Mouse (Mus musculus): Measurements from ENCODE around the gene Gcm1. TPM values are rescaled to one million over a fixed set of nuclear protein-coding genes. Genes with fewer than 3 reads are reported as not detected.

Gcm1 gene
- polyA plus RNA-seq, 1 experiment from 2014 or later = not detected

GRCm38 (mm10) chr9:78035296-78035695 is 16.4 kb upstream of the Gcm1 start:
- Histone ChIP-seq H3K4me3 (replicated peaks; ENCODE audit: low read length) (no peak overlapping the region), H3K4me1 (ENCODE audit: control insufficient read depth, insufficient read depth, low read length) (no peaks in the 10 kb centered on the region)
- 74% methylated on average over 5 of the region's 5 CpGs for whole genome bisulfite sequencing

DNA sequence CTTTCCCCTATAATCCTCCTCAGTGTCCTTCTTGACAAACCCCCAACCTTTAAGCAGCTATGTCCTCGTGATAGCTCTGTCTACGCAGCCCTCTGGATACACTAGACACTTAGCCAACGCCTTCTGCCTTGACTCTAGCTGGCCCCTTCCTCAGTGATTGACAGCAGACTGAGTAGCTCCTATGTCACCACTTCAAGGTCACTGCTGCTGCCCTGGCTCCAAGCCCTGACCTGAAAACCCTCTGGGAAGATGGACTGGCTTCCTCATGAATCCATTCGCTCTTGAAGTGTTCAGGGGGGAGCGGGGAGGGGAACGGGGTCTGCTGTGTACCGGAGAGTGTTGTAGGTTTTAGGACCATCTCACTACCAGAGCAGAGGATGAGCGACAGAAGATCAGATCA is 15.9 kb upstream of the Gcm1 start:
- no peak for ATAC-seq (ENCODE audit: insufficient read depth, low FRiP score)
- H3K36me3 ChIP-seq (ENCODE audit: control insufficient read depth, insufficient read depth, low read length) = no peaks in the 10 kb centered on the region
- H3K4me2 ChIP-seq (ENCODE audit: low read depth, low read length) = no peak overlapping the region
- H3K9me3 ChIP-seq (replicated peaks; ENCODE audit: control insufficient read depth, low read length) = no peaks in the 10 kb centered on the region
- H3K4me3 ChIP-seq (replicated peaks; ENCODE audit: low read length) = no peak overlapping the region
- WGBS = 83% methylated on average over 8 of the region's 8 CpGs
- no peak overlapping the region for H3K27ac ChIP-seq (ENCODE audit: low read length)
- no peaks in the 10 kb centered on the region for H3K4me1 ChIP-seq (ENCODE audit: control insufficient read depth, insufficient read depth, low read length)
- no peak overlapping the region for H3K9ac ChIP-seq (ENCODE audit: low read length)
- H3K27me3 ChIP-seq (ENCODE audit: control insufficient read depth, insufficient read depth, low read length) = no peaks in the 10 kb centered on the region

More at GRCm38 (mm10) chr9:78035296-78035695, 16.4 kb upstream of the Gcm1 start:
- H3K27me3 ChIP-seq (ENCODE audit: control insufficient read depth, insufficient read depth, low read length) = no peaks in the 10 kb centered on the region
- H3K9me3 ChIP-seq (replicated peaks; ENCODE audit: control insufficient read depth, low read length) = no peaks in the 10 kb centered on the region
- no peaks in the 10 kb centered on the region for H3K36me3 ChIP-seq (ENCODE audit: control insufficient read depth, insufficient read depth, low read length)
- H3K9ac ChIP-seq (ENCODE audit: low read length) = no peak overlapping the region
- no peak overlapping the region for H3K27ac ChIP-seq (ENCODE audit: low read length)
- no peak for ATAC-seq (ENCODE audit: insufficient read depth, low FRiP score)
- H3K4me2 ChIP-seq (ENCODE audit: low read depth, low read length) = no peak overlapping the region

DNA sequence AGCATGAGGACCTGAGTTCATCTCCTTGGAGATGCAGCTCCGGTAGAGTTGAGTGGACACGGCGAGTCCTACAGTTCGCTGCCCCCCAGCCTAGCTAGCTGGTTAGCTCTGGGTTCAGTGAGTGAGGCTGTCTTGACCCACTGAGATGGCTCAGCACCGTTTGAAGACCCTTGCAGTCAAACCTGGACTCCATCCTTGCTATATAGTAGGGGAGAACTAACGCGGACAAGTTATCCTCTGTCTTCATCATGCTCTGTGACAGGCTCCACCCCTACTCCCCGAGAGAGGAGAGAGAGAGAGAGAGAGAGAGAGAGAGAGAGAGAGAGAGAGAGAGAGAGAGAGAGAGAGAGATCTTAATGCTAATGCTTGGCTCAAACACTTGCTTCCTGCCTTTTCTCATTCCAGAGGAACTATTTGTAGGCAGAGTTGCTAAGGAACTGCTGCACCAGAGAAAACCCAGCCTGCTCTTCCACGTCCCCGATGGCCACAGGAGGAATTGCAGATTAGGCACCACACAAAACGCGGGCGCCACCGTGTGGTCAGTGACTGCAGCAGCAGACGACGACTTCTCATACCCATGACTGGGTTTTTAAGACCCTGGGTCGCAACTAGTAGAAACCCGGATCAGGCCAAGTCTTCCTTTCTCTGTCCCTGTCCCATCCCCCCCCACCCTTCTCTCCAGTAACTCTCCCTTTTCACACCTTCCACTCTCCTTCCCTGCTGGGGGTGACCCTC is 12.8 kb upstream of the Gcm1 start:
- Histone ChIP-seq H3K4me3 (replicated peaks; ENCODE audit: low read length) (no peak overlapping the region), H3K27ac (ENCODE audit: low read length) (no peak overlapping the region), H3K9me3 (replicated peaks; ENCODE audit: control insufficient read depth, low read length) (no peaks in the 10 kb centered on the region), H3K27me3 (ENCODE audit: control insufficient read depth, insufficient read depth, low read length) (no peaks in the 10 kb centered on the region), H3K4me2 (ENCODE audit: low read depth, low read length) (0 out of 2 replicates have a peak overlapping the region, but pooled peaks have one; percentile 5), H3K9ac (ENCODE audit: low read length) (no peak overlapping the region), H3K4me1 (ENCODE audit: control insufficient read depth, insufficient read depth, low read length) (no peaks in the 10 kb centered on the region), H3K36me3 (ENCODE audit: control insufficient read depth, insufficient read depth, low read length) (no peaks in the 10 kb centered on the region)
- 35% methylated on average over 18 of the region's 18 CpGs for WGBS
- ATAC-seq (ENCODE audit: insufficient read depth, low FRiP score) = peak; percentile 59; the same call in 1 of the 2 replicates

DNA sequence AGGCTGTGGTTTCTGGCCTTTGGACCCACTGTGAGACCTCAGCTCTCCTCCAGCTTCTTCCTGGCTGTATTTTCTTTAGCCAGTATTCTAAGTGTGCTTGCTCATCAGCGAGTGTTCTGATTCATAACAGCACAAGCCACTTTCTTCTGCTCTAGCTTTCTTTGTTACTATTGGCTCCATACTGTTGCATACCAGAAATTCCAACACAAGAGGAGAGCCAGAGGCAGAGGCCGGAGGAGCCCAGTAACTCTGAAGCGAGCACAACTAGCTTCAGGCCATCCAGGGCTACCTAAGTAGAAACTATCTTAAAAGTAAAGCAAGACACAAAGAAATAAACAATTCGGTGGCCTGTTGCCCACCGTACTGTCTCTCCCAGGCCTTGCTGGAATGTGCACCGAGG is 6.6 kb upstream of the Gcm1 start:
- no peak overlapping the region for H3K4me3 ChIP-seq (replicated peaks; ENCODE audit: low read length)
- peak; percentile 53; the same call in 1 of the 2 replicates for ATAC-seq (ENCODE audit: insufficient read depth, low FRiP score)
- H3K36me3 ChIP-seq (ENCODE audit: control insufficient read depth, insufficient read depth, low read length) = no peaks in the 10 kb centered on the region
- no peak overlapping the region for H3K4me2 ChIP-seq (ENCODE audit: low read depth, low read length)
- no peaks in the 10 kb centered on the region for H3K9me3 ChIP-seq (replicated peaks; ENCODE audit: control insufficient read depth, low read length)
- WGBS = 45% methylated on average over 6 of the region's 6 CpGs
- no peak overlapping the region for H3K9ac ChIP-seq (ENCODE audit: low read length)
- 0 out of 2 replicates have a peak, but pooled peaks cover 2% of the 10 kb centered on the region for H3K4me1 ChIP-seq (ENCODE audit: control insufficient read depth, insufficient read depth, low read length)
- H3K27me3 ChIP-seq (ENCODE audit: control insufficient read depth, insufficient read depth, low read length) = no peaks in the 10 kb centered on the region
- H3K27ac ChIP-seq (ENCODE audit: low read length) = peak overlapping the region; percentile 49; the same call in 1 of the 2 replicates

- Histone ChIP-seq H3K4me1 (ENCODE audit: control insufficient read depth, insufficient read depth, low read length) (0 out of 2 replicates have a peak, but pooled peaks cover 2% of the 10 kb centered on the region), H3K4me3 (replicated peaks; ENCODE audit: low read length) (peak overlapping the region; percentile 28), H3K27me3 (ENCODE audit: control insufficient read depth, insufficient read depth, low read length) (no peaks in the 10 kb centered on the region), H3K27ac (ENCODE audit: low read length) (no peak overlapping the region), H3K4me2 (ENCODE audit: low read depth, low read length) (peak overlapping the region; percentile 31), H3K9ac (ENCODE audit: low read length) (no peak overlapping the region), H3K9me3 (replicated peaks; ENCODE audit: control insufficient read depth, low read length) (no peaks in the 10 kb centered on the region), H3K36me3 (ENCODE audit: control insufficient read depth, insufficient read depth, low read length) (no peaks in the 10 kb centered on the region)
- 40% methylated on average over 20 of the region's 20 CpGs for WGBS
- no peak for ATAC-seq (ENCODE audit: insufficient read depth, low FRiP score)
Measured at GRCm38 (mm10) chr9:78046755-78047154, 5.0 kb upstream of the Gcm1 start.

DNA sequence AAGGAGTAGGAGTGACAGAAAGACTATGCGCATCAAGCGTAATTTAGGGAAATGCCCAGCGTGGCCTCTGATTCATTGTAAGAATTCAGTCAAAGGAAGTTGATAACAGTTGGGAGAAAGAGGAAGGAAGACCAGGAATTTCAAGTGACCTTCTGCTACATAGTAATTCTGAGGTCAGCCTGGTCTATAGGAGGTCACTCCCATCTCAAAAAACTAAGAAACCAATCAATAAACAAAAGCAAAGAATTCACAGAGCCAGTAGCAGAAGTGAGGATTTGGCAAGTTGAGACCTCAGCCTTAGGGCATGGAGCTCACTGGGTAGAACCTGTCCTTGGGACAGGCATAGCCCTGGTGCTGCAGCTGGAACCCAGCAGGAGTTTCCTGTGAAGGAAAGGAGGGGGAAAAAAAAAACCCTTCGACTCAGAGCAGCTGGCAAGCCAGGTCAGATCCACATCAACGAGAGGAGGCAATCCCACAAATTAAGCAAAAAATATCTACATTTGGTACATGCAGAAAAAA is 1.2 kb upstream of the Gcm1 start:
- Histone ChIP-seq H3K4me2 (ENCODE audit: low read depth, low read length) (no peak overlapping the region), H3K4me3 (replicated peaks; ENCODE audit: low read length) (no peak overlapping the region)

GRCm38 (mm10) chr9:78053821-78054220 is 2.1 kb downstream of the Gcm1 start:
- no peak for ATAC-seq (ENCODE audit: insufficient read depth, low FRiP score)
- Histone ChIP-seq H3K9ac (ENCODE audit: low read length) (no peak overlapping the region), H3K27me3 (ENCODE audit: control insufficient read depth, insufficient read depth, low read length) (no peaks in the 10 kb centered on the region), H3K4me2 (ENCODE audit: low read depth, low read length) (no peak overlapping the region), H3K9me3 (replicated peaks; ENCODE audit: control insufficient read depth, low read length) (no peaks in the 10 kb centered on the region), H3K36me3 (ENCODE audit: control insufficient read depth, insufficient read depth, low read length) (no peaks in the 10 kb centered on the region), H3K4me3 (replicated peaks; ENCODE audit: low read length) (no peak overlapping the region), H3K27ac (ENCODE audit: low read length) (no peak overlapping the region), H3K4me1 (ENCODE audit: control insufficient read depth, insufficient read depth, low read length) (no peaks in the 10 kb centered on the region)
- WGBS = 69% methylated on average over 8 of the region's 8 CpGs

More for the DNA sequence above, 1.2 kb upstream of the Gcm1 start:
- no peaks in the 10 kb centered on the region for H3K27me3 ChIP-seq (ENCODE audit: control insufficient read depth, insufficient read depth, low read length)
- H3K36me3 ChIP-seq (ENCODE audit: control insufficient read depth, insufficient read depth, low read length) = no peaks in the 10 kb centered on the region
- no peak for ATAC-seq (ENCODE audit: insufficient read depth, low FRiP score)
- 54% methylated on average over 5 of the region's 5 CpGs for WGBS
- no peaks in the 10 kb centered on the region for H3K4me1 ChIP-seq (ENCODE audit: control insufficient read depth, insufficient read depth, low read length)
- H3K9me3 ChIP-seq (replicated peaks; ENCODE audit: control insufficient read depth, low read length) = no peaks in the 10 kb centered on the region
- H3K27ac ChIP-seq (ENCODE audit: low read length) = no peak overlapping the region
- H3K9ac ChIP-seq (ENCODE audit: low read length) = no peak overlapping the region

GRCm38 (mm10) chr9:78054298-78054697 is 2.6 kb downstream of the Gcm1 start:
- Histone ChIP-seq H3K9me3 (replicated peaks; ENCODE audit: control insufficient read depth, low read length) (no peaks in the 10 kb centered on the region), H3K27ac (ENCODE audit: low read length) (no peak overlapping the region), H3K27me3 (ENCODE audit: control insufficient read depth, insufficient read depth, low read length) (no peaks in the 10 kb centered on the region), H3K36me3 (ENCODE audit: control insufficient read depth, insufficient read depth, low read length) (no peaks in the 10 kb centered on the region), H3K4me2 (ENCODE audit: low read depth, low read length) (no peak overlapping the region), H3K4me1 (ENCODE audit: control insufficient read depth, insufficient read depth, low read length) (no peaks in the 10 kb centered on the region), H3K4me3 (replicated peaks; ENCODE audit: low read length) (no peak overlapping the region), H3K9ac (ENCODE audit: low read length) (no peak overlapping the region)
- ATAC-seq (ENCODE audit: insufficient read depth, low FRiP score) = no peak
- 86% methylated on average over 3 of the region's 3 CpGs for WGBS

GRCm38 (mm10) chr9:78059525-78060120 is 7.9 kb downstream of the Gcm1 start:
- ATAC-seq (ENCODE audit: insufficient read depth, low FRiP score) = no peak
- H3K27ac ChIP-seq (ENCODE audit: low read length) = no peak overlapping the region
- H3K9me3 ChIP-seq (replicated peaks; ENCODE audit: control insufficient read depth, low read length) = no peaks in the 10 kb centered on the region
- H3K4me2 ChIP-seq (ENCODE audit: low read depth, low read length) = no peak overlapping the region
- H3K27me3 ChIP-seq (ENCODE audit: control insufficient read depth, insufficient read depth, low read length) = no peaks in the 10 kb centered on the region
- no peaks in the 10 kb centered on the region for H3K4me1 ChIP-seq (ENCODE audit: control insufficient read depth, insufficient read depth, low read length)
- WGBS = 80% methylated on average over 16 of the region's 16 CpGs
- no peaks in the 10 kb centered on the region for H3K36me3 ChIP-seq (ENCODE audit: control insufficient read depth, insufficient read depth, low read length)
- H3K4me3 ChIP-seq (replicated peaks; ENCODE audit: low read length) = no peak overlapping the region
- no peak overlapping the region for H3K9ac ChIP-seq (ENCODE audit: low read length)

Measured in stomach, embryonic 16.5 days (tissue).